Mouse (Mus musculus) small intestine, adult 2 months (tissue): ENCODE measurements around the gene Asic2. TPM values are rescaled to one million over a fixed set of nuclear protein-coding genes. Genes with fewer than 3 reads are reported as not detected.

ENCODE experiments used
- H3K27ac ChIP-seq: fragments of 200-500 bp; 2 replicates; pipeline ENCODE4 v1.5.1; 2012; ENCODE audit warnings: low read depth, low read length, control low read depth, inconsistent platforms; ENCODE audit not compliant: insufficient read depth
- H3K27me3 ChIP-seq: fragments of 200-500 bp; 2 replicates; pipeline ENCODE4 v1.6.1; 2012; ENCODE audit warnings: mild to moderate bottlenecking, moderate library complexity, low read length, inconsistent platforms; ENCODE audit not compliant: control insufficient read depth, insufficient read depth
- H3K36me3 ChIP-seq: fragments of 200-500 bp; 2 replicates; pipeline ENCODE4 v1.6.1; 2012; ENCODE audit warnings: mild to moderate bottlenecking, low read length, control low read depth, inconsistent platforms; ENCODE audit not compliant: control insufficient read depth, insufficient read depth
- H3K4me1 ChIP-seq: fragments of 200-500 bp; 2 replicates; pipeline ENCODE4 v1.6.1; 2012; ENCODE audit warnings: low read length, inconsistent platforms, mixed read lengths; ENCODE audit not compliant: control insufficient read depth, insufficient read depth, insufficient read length
- H3K4me3 ChIP-seq: fragments of 200-500 bp; 2 replicates; pipeline ENCODE4 v1.5.1; 2012; ENCODE audit warnings: low read depth, mild to moderate bottlenecking, control low read depth, inconsistent platforms, low read length, moderate library complexity
- CTCF ChIP-seq: fragments of 200-500 bp; IDR thresholded peaks from 2 replicates; pipeline ENCODE4 v1.5.1; 2012; ENCODE audit warnings: low read depth, mild to moderate bottlenecking, control low read depth, inconsistent platforms, low read length, moderate library complexity, mixed read lengths; ENCODE audit not compliant: insufficient replicate concordance, insufficient read length; ENCODE audit errors: extremely low read depth
- POLR2A ChIP-seq: fragments of 200-500 bp; IDR thresholded peaks from 2 replicates; pipeline ENCODE4 v1.6.1; 2012; ENCODE audit warnings: low read depth, mild to moderate bottlenecking, control low read depth, inconsistent platforms, low read length, moderate library complexity
- WGBS: fragments of 180-500 bp; shearing (Covaris S2); methylation state at CpG from one replicate; pipeline ENCODE4 v1.1.7; 2018; 5-methylcytosine and 5-hydroxymethylcytosine counted together
- polyA plus RNA-seq: library from polyadenylated mRNA; depleted of rRNA; stranded (reverse); fragments of >200 nt; gene quantifications from 2 replicates; pipeline ENCODE4 v1.2.3, GENCODE M21; 2012

Gene Asic2
- polyA plus RNA-seq, 1 experiment: 1.4 TPM

DNA sequence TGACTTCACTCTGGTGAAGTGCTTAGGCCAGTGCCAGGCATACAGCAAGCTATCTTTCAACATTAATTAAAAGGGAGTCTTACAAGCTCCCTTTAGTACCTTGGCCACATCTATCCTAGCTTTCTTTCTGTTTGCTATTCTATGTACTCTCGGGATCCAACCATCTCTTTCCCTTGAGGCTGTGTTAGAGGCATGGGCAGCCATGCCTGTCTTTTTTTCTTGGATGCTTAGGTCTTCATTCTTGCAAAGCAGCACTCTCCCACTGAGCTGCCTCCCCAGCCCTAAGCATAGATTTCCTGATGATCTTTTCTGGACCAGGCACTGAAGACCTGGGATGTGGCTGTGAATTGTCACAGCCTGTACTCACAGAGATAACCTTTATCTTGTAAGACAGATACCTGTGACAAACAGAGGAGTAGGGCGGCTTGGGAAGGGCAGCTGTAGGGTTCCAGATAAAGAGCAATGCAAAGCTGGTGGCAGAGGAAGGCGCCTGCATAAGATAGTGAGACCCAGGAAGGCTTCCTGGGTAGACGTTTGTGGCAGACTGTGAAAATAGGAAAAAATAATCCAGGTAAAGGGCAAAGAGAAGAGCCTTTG, 433.0 kb downstream of the Asic2 start:
- H3K4me1 ChIP-seq: no peaks in the 10 kb centered on the region
- no peak overlapping the region for H3K27ac ChIP-seq
- 31% methylated on average over 4 of the region's 4 CpGs for WGBS
- TF ChIP-seq POLR2A (no peak), CTCF (no peak)
- H3K4me3 ChIP-seq: no peak overlapping the region
- no peaks in the 10 kb centered on the region for H3K27me3 ChIP-seq
- no peaks in the 10 kb centered on the region for H3K36me3 ChIP-seq

DNA sequence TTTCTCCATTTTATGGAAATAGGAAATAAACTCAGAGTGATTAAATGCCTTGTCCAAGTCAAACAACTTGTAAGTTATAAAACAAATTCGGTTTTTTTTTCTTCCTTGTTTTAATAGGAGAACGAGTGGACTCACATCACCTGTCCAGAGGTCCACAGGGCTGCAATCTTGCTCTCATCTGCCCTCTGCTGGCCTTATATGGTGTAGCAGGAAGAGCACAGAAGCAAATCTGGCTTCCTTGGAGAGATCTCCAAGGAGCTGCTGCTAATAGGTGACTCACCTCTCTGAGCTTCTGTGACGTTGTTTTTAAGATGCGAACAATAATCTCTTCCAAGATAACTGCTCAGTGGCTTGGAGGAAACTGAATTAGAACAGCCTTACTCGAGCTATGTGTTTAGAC, 433.6 kb downstream of the Asic2 start:
- H3K4me3 ChIP-seq: no peak overlapping the region
- H3K36me3 ChIP-seq: no peaks in the 10 kb centered on the region
- no peak for TF ChIP-seq POLR2A
- peak; percentile 68; the same call in 1 of the 2 replicates for TF ChIP-seq CTCF
- H3K27ac ChIP-seq: no peak overlapping the region
- WGBS: 7% methylated on average over 5 of the region's 5 CpGs
- no peaks in the 10 kb centered on the region for H3K27me3 ChIP-seq
- H3K4me1 ChIP-seq: no peaks in the 10 kb centered on the region

DNA sequence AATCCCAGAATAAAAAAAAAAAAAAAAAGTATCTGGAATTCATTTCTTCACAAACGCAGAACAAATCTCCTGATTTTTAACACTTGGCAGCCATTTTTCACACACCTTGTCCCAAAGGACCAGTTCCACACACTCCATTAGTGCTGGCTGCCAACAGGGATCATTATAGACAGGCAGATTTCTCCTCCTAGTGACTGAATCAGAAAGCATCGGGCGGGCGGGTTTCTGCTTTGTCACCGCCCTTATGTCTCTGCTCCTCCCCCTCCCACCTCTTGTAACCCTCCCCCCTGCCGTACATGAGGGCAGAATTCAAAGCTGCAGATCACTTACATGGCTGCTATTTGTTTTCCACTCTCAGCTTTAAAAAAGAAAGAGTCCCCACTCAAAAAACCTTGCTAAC, 436.4 kb downstream of the Asic2 start:
- H3K27ac ChIP-seq: no peak overlapping the region
- H3K27me3 ChIP-seq: no peaks in the 10 kb centered on the region
- no peak for TF ChIP-seq POLR2A
- no peak for TF ChIP-seq CTCF
- H3K36me3 ChIP-seq: no peaks in the 10 kb centered on the region
- no peak overlapping the region for H3K4me3 ChIP-seq
- no peaks in the 10 kb centered on the region for H3K4me1 ChIP-seq
- 10% methylated on average over 6 of the region's 6 CpGs for WGBS

DNA sequence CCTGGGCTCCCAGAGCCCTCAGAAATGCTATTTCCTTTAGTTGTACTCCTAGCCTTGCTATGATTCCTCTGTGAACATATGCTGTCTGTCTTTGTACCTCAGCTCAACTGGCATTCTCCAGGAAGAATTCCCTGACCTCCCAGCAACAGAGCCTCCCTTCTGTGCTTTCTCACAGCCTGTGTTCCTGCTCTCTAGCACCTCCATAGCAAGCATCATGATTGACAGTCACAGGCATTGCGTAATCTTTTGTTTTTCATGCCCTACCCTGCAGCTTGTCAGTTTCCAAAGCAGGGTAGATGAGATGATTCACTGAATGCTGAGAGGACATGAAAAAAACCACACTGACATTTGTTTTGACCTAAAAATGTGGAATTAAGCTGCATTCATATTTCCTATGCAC, 445.3 kb downstream of the Asic2 start:
- Histone ChIP-seq H3K4me1 (no peaks in the 10 kb centered on the region), H3K36me3 (no peaks in the 10 kb centered on the region), H3K4me3 (no peak overlapping the region), H3K27ac (no peak overlapping the region), H3K27me3 (no peaks in the 10 kb centered on the region)
- TF ChIP-seq POLR2A: no peak
- no peak for TF ChIP-seq CTCF
- WGBS: 78% methylated on average over 1 of the region's 1 CpGs

DNA sequence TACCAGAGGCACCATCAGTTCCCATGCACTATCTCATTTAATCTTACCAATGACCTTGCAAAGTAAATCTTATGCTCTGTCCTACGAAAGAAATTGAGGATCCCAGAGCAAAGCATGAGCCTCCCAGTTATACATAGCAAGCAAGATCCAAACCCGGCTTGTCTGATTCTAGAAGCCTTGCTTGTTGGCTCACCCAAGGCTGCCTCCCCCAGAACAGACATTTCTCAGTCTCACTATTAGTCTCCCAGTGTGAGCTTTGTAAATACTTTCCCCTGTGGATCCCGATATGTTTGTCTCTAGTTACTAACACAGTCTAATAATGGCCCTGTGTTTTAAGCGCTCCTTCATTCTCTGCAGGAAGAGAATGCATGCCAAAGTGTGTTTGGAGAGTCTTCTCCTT, 446.4 kb downstream of the Asic2 start:
- Histone ChIP-seq H3K27me3 (no peaks in the 10 kb centered on the region), H3K36me3 (no peaks in the 10 kb centered on the region), H3K27ac (no peak overlapping the region), H3K4me1 (no peaks in the 10 kb centered on the region), H3K4me3 (no peak overlapping the region)
- no peak for TF ChIP-seq CTCF
- TF ChIP-seq POLR2A: no peak
- WGBS: 79% methylated on average over 4 of the region's 4 CpGs

DNA sequence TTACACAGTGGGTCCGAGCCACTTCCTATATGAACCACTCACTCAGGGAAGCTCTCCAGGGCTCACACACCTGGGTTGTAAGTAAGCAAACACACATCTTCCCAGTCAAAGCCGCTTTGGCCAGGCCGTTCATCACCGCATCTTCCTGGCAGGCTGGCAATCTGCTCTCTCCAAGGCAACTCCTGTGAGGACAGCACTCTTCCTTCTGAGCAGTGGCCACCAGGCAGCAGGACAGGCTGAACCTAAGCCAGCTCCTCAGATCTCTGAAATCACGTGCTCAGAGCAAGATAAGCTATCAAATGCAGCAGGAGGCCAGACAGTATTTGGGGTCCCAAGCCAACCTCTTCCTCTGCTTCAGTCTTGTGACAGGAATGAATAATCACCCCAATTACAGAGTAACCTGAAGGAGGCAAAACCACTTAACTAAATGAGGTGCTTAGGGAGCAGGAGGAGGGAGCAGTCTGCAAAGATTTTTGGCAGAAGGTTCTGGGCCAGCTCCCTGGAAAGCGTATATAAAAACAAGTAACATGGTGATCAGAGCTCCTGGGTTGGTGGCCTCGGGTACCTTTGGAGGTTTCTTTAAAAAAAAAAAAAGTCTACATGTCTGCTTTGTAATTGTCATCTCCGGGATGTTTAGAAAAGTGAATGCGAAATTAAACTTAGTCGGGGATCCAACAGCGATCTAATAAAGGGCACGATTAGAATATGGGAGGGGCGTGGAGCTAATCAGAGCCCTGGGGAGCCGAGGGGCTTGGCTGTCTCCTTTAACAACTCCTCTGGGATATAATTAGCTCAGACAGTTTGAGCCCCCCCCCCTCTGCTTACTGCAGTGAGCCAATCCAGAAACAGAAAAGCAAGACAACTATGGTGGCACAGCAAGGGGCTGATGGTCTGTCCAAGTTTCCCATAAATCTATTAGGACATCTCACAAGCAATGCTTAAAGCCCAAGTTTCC, 450.0 kb downstream of the Asic2 start:
- 30% methylated on average over 14 of the region's 14 CpGs for WGBS

DNA sequence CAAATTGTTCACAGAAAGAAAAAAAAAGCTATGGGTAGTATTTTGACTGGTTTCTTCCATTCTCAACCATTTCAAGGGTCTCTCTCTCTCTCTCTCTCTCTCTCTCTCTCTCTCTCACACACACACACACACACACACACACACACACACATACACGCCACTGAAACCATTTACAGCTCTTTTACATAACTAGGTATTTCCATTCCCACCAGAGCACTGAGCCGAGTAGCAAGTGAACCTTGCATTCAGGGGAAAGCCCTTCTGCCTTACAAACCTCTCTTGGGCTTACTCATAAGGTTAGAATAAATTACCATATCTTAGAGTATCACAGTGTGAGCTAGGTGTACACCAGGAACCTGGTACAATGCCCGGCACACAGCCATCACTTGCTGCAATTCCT, 452.5 kb downstream of the Asic2 start:
- Histone ChIP-seq H3K36me3 (no peaks in the 10 kb centered on the region), H3K4me1 (no peaks in the 10 kb centered on the region), H3K4me3 (no peak overlapping the region), H3K27ac (no peak overlapping the region), H3K27me3 (no peaks in the 10 kb centered on the region)
- 72% methylated on average over 3 of the region's 3 CpGs for WGBS
- TF ChIP-seq POLR2A: no peak
- no peak for TF ChIP-seq CTCF

More for the DNA sequence above, 450.0 kb downstream of the Asic2 start:
- H3K27me3 ChIP-seq: no peaks in the 10 kb centered on the region
- no peaks in the 10 kb centered on the region for H3K4me1 ChIP-seq
- TF ChIP-seq POLR2A (no peak), CTCF (no peak)
- no peak overlapping the region for H3K27ac ChIP-seq
- no peaks in the 10 kb centered on the region for H3K36me3 ChIP-seq
- no peak overlapping the region for H3K4me3 ChIP-seq
